In the genomic region with DNA sequence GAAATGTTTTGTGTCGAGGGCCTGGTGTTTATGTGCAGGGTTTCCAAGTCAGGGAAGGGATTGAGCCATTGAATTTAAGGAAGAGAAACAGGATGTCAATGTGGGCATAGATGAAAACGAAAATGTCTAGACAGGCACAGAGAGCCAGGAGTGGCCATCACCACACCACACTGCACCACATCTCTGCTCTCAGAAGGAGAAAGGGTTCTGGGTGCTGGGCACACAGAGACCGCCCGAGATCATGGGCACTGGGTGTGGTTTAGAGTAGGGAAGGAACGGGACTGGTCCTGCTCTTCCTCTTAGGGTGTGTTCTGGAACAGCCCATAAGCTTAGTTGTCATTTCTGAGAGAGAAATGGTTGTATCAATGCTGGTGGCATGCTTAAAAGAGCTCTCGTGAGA, we compare ENCODE assay signal across 8 mouse cellular contexts. TPM values are rescaled to one million over a fixed set of nuclear protein-coding genes. Genes with fewer than 3 reads are reported as not detected.
DNase-seq lines count a peak whose midpoint lies in the region; ATAC-seq and TF ChIP-seq lines count a peak whose summit lies in the region.
"Had no signal": no experiment of that assay in that cellular context is flagged by ENCODE, and none has a peak within 500 bp of the region (broad histone marks: within the 10 kb centered on the region; RNA-seq: fewer than 3 reads in every experiment).

No protein-coding gene starts in this region.

- no peak for DNase-seq in CH12.LX (ENCODE audit: extremely low read depth)
- DNase-seq in R1 (ENCODE audit: low read depth, low spot score): peak; percentile 6
- no peak for DNase-seq in heart, postnatal 0 days (ENCODE audit: low spot score)
- no peak for DNase-seq in embryo, embryonic 10 days (ENCODE audit: low spot score)
- DNase-seq in urinary bladder, postnatal 10 days (ENCODE audit: low spot score): no peak
- DNase-seq in left cerebral cortex, postnatal 36 days (ENCODE audit: low spot score in 2 of 2): no peak
- DNase-seq: kidney, postnatal 10 days had no signal

- intact Hi-C loops in left cerebral cortex, postnatal 36 days (cut with DNase I): loop anchor here (5.0 kb wide), 2 partner anchors 76 to 109 kb away; partner anchors contain the start of gene Ctu1

- dilution Hi-C loops in CH12.LX (cut with MboI; ENCODE audit: extremely low pct_ligation_motif_present, extremely low pct_unique_long_range_greater_than_20kb, low sequenced_read_pairs): no loop called here

- no peak for ATAC-seq in heart, postnatal 0 days (ENCODE audit: insufficient read depth, low read depth)
- peak; percentile 53 for ATAC-seq in megakaryocyte, adult 5-6 weeks (ENCODE audit: poor library complexity, severe bottlenecking)

- peaks cover 12 to 28% of the 10 kb centered on the region in 2 experiments for H3K36me3 ChIP-seq in CH12.LX (replicated peaks in 1 of 2; ENCODE audit: control insufficient read depth in 1 of 2, insufficient read depth in 1 of 2, low read length in 1 of 2)
- H3K36me3 ChIP-seq in heart, postnatal 0 days (replicated peaks; ENCODE audit: control insufficient read depth, insufficient read depth, low read length): peaks cover 14% of the 10 kb centered on the region; the same call in 1 of the 2 replicates

- H3K27ac ChIP-seq in CH12.LX (ENCODE audit: insufficient read depth, low read depth): no peak overlapping the region
- H3K27ac ChIP-seq in heart, postnatal 0 days (ENCODE audit: low read depth): no peak overlapping the region

- peak overlapping the region; percentile 47; the same call in 1 of the 2 replicates for H3K9ac ChIP-seq in CH12.LX (ENCODE audit: insufficient read depth, low read depth)
- 0 out of 2 replicates have a peak overlapping the region, but pooled peaks have one; percentile 65 for H3K9ac ChIP-seq in heart, postnatal 0 days (replicated peaks; ENCODE audit: low read depth, low read length)

- TF ChIP-seq RAD21 in CH12.LX (IDR thresholded peaks at IDR 0.05; ENCODE audit: low read depth, low read length): no peak

- no peaks in the 10 kb centered on the region for H3K9me3 ChIP-seq in CH12.LX (replicated peaks; ENCODE audit: low read length)
- H3K9me3 ChIP-seq in heart, postnatal 0 days (replicated peaks; ENCODE audit: control insufficient read depth, low read length): no peaks in the 10 kb centered on the region

- TF ChIP-seq POLR2A in CH12.LX (IDR thresholded peaks at IDR 0.05; ENCODE audit: low read depth, low read length): no peak

- no peaks in the 10 kb centered on the region for H3K79me2 ChIP-seq in CH12.LX (replicated peaks; ENCODE audit: control insufficient read depth, extremely low read depth, insufficient read depth, poor library complexity, severe bottlenecking)

- in situ Hi-C loops in CH12.LX (cut with MboI; ENCODE audit: low pct_ligation_motif_present, low pct_unique_long_range_greater_than_20kb, low sequenced_read_pairs): no loop called here

- WGBS in heart, postnatal 0 days: 50% methylated on average over 6 of the region's 6 CpGs

- no peak for TF ChIP-seq CTCF in CH12.LX (conservative IDR thresholded peaks at IDR 0.05 in 1 of 2, IDR thresholded peaks at IDR 0.05 in 1 of 2; ENCODE audit: low read depth in 2 of 2, low read length in 2 of 2)
- TF ChIP-seq CTCF in heart, postnatal 0 days (IDR thresholded peaks at IDR 0.05; ENCODE audit: low read depth): no peak

- H3K27me3 ChIP-seq in CH12.LX (replicated peaks): no peaks in the 10 kb centered on the region
- no peaks in the 10 kb centered on the region for H3K27me3 ChIP-seq in heart, postnatal 0 days (ENCODE audit: control insufficient read depth, insufficient read depth, low read length)

- H3K4me3 ChIP-seq in CH12.LX (replicated peaks in 1 of 3; ENCODE audit: low read depth in 2 of 3, low read length in 2 of 3, poor library complexity in 1 of 3): peak overlapping the region; percentile 47 to 94 (median 79)
- no peak overlapping the region for H3K4me3 ChIP-seq in heart, postnatal 0 days (ENCODE audit: low read depth, low read length)

- H3K4me2 ChIP-seq in CH12.LX (ENCODE audit: insufficient read depth, low read depth, poor library complexity, severe bottlenecking): peak overlapping the region; percentile 79
- peak overlapping the region; percentile 90 for H3K4me2 ChIP-seq in heart, postnatal 0 days (ENCODE audit: low read depth, low read length)

- peaks cover 13 to 23% of the 10 kb centered on the region in 2 experiments for H3K4me1 ChIP-seq in CH12.LX (ENCODE audit: control insufficient read depth in 1 of 2, insufficient read depth in 2 of 2)
- 0 out of 2 replicates have a peak, but pooled peaks cover 3% of the 10 kb centered on the region for H3K4me1 ChIP-seq in heart, postnatal 0 days (ENCODE audit: control insufficient read depth, insufficient read depth)

- TF ChIP-seq EP300 in CH12.LX (IDR thresholded peaks at IDR 0.05; ENCODE audit: low read length): no peak
- TF ChIP-seq EP300 in heart, postnatal 0 days (IDR thresholded peaks at IDR 0.05; ENCODE audit: low read depth): no peak

TF ChIP-seq in CH12.LX, 34 proteins besides CTCF, POLR2A, EP300 and RAD21:
- 0 out of 2 replicates have a peak, but pooled peaks have one; percentile 11 for TF ChIP-seq MXI1 (IDR thresholded peaks at IDR 0.05; ENCODE audit: low read depth, low read length)
- TF ChIP-seq SIN3A (IDR thresholded peaks at IDR 0.05; ENCODE audit: low read length): no peak

RNA-seq across cellular contexts. Expression of gene Zfp658, which starts 1.2 kb away (rescaled TPM):
- 2.5 and 2.9 TPM in 2 replicates for total RNA-seq in CH12.LX (2012; rRNA removed)
- total RNA-seq in CH12.LX (2014; rRNA removed): 3.3 and 3.4 TPM in 2 replicates
- 2.0 and 2.3 TPM in 2 replicates for polyA plus RNA-seq in CH12.LX (2012; ENCODE audit: insufficient read length, low read depth)
- total RNA-seq in heart, postnatal 0 days (2014; rRNA removed; ENCODE audit: low replicate concordance): 0.19 and 0.80 TPM in 2 replicates
- polyA plus RNA-seq in heart, postnatal 0 days (2015; fragmentation: Nextera tagmentation; extraction: Ambion mirVana): 0.57 and 0.80 TPM in 2 replicates
- total RNA-seq in megakaryocyte, adult 5-6 weeks (2015): 6.3 and 8.1 TPM in 2 replicates
- 6.9 and 7.4 TPM in 2 replicates for total RNA-seq in megakaryocyte, adult 5-6 weeks (2017)
- 1 to 10 TPM; 4.0 to 4.6 TPM for total RNA-seq in left cerebral cortex, postnatal 36 days (2021)

RNA-seq across cellular contexts. Expression of gene Zfp719, which starts 16.1 kb away (rescaled TPM):
- total RNA-seq in CH12.LX (2012; rRNA removed) (5.8 and 6.6 TPM in 2 replicates), CH12.LX (2014; rRNA removed) (8.6 and 9.8 TPM in 2 replicates)
- 3.5 and 5.8 TPM in 2 replicates for polyA plus RNA-seq in CH12.LX (2012; ENCODE audit: insufficient read length, low read depth)
- total RNA-seq in heart, postnatal 0 days (2014; rRNA removed; ENCODE audit: low replicate concordance): 3.6 and 7.9 TPM in 2 replicates
- 3.6 and 4.0 TPM in 2 replicates for polyA plus RNA-seq in heart, postnatal 0 days (2015; fragmentation: Nextera tagmentation; extraction: Ambion mirVana)
- 7.1 and 13.3 TPM in 2 replicates for total RNA-seq in megakaryocyte, adult 5-6 weeks (2015)
- total RNA-seq in megakaryocyte, adult 5-6 weeks (2017): 6.9 and 9.3 TPM in 2 replicates
- 10 to 100 TPM; 18.7 to 19.1 TPM for total RNA-seq in left cerebral cortex, postnatal 36 days (2021)

RNA-seq across cellular contexts. Expression of gene Cd33, which starts 19.1 kb away (rescaled TPM):
- total RNA-seq in CH12.LX (2012; rRNA removed) (0.08 TPM in 1 of 2 replicates, not detected in the other), CH12.LX (2014; rRNA removed) (0.09 and 0.43 TPM in 2 replicates)
- polyA plus RNA-seq in CH12.LX (2012; ENCODE audit: insufficient read length, low read depth): 0.33 and 0.40 TPM in 2 replicates
- total RNA-seq in heart, postnatal 0 days (2014; rRNA removed; ENCODE audit: low replicate concordance): 0.15 and 2.3 TPM in 2 replicates
- polyA plus RNA-seq in heart, postnatal 0 days (2015; fragmentation: Nextera tagmentation; extraction: Ambion mirVana): 0.37 and 1.4 TPM in 2 replicates
- 80.0 and 80.1 TPM in 2 replicates for total RNA-seq in megakaryocyte, adult 5-6 weeks (2015)
- 36.3 and 48.1 TPM in 2 replicates for total RNA-seq in megakaryocyte, adult 5-6 weeks (2017)
- total RNA-seq in left cerebral cortex, postnatal 36 days (2021): 1 to 10 TPM; 3.1 to 3.8 TPM

RNA-seq across cellular contexts. Expression of gene Zfp819, which starts 43.7 kb away (rescaled TPM):
- total RNA-seq in CH12.LX (2012; rRNA removed) (not detected in 2 replicates), CH12.LX (2014; rRNA removed) (not detected in 2 replicates)
- not detected in 2 replicates for polyA plus RNA-seq in CH12.LX (2012; ENCODE audit: insufficient read length, low read depth)
- not detected in 2 replicates for total RNA-seq in heart, postnatal 0 days (2014; rRNA removed; ENCODE audit: low replicate concordance)
- not detected in 2 replicates for polyA plus RNA-seq in heart, postnatal 0 days (2015; fragmentation: Nextera tagmentation; extraction: Ambion mirVana)
- total RNA-seq in megakaryocyte, adult 5-6 weeks (2015): not detected in 2 replicates
- total RNA-seq in megakaryocyte, adult 5-6 weeks (2017): not detected in 2 replicates
- under 1 TPM in 1 of 2 experiments, not detected in 1; 0.43 TPM for total RNA-seq in left cerebral cortex, postnatal 36 days (2021)

RNA-seq across cellular contexts. Expression of gene 4931406B18Rik, which starts 57.6 kb away (rescaled TPM):
- total RNA-seq in CH12.LX (2012; rRNA removed): not detected in 2 replicates
- not detected in 2 replicates for total RNA-seq in CH12.LX (2014; rRNA removed)
- polyA plus RNA-seq in CH12.LX (2012; ENCODE audit: insufficient read length, low read depth): not detected in 2 replicates
- total RNA-seq in heart, postnatal 0 days (2014; rRNA removed; ENCODE audit: low replicate concordance): not detected in 2 replicates
- not detected in 2 replicates for polyA plus RNA-seq in heart, postnatal 0 days (2015; fragmentation: Nextera tagmentation; extraction: Ambion mirVana)
- total RNA-seq in megakaryocyte, adult 5-6 weeks (2015): not detected in 2 replicates
- not detected in 2 replicates for total RNA-seq in megakaryocyte, adult 5-6 weeks (2017)
- total RNA-seq in left cerebral cortex, postnatal 36 days (2021): not detected

Comparison
In these comparisons a context has a peak if more than half of its experiments do, and no peak if none do; other contexts are left out.
1. RNA of gene Cd33, which starts 19.1 kb away (total RNA-seq): 36.3 to 80.1 TPM in megakaryocyte, adult 5-6 weeks; 3.1 to 3.8 TPM in left cerebral cortex, postnatal 36 days, 0.15 to 2.3 TPM in heart, postnatal 0 days and 0.08 to 0.43 TPM in CH12.LX; every median in the first group is over 4 times any median in the second.